Mouse (Mus musculus) embryonic fibroblast, embryonic 13.5 days (primary cell): ENCODE results near the gene Rxra.

Experiments used
- CTCF ChIP-seq: IDR thresholded peaks from 2 replicates; pipeline ENCODE4 v1.5.1; 2011; ENCODE audit warnings: mild to moderate bottlenecking, control low read depth, low read length, moderate library complexity, borderline replicate concordance; ENCODE audit not compliant: insufficient read depth
- POLR2A ChIP-seq: IDR thresholded peaks from 2 replicates; pipeline ENCODE4 v1.6.1; 2011; ENCODE audit warnings: low read depth, mild to moderate bottlenecking, control low read depth, low read length, moderate library complexity

GRCm38 (mm10) chr2:27801041-27801440, 124.8 kb downstream of the Rxra start:
- no peak for TF ChIP-seq POLR2A
- TF ChIP-seq CTCF = no peak
